Mouse (Mus musculus): ENCODE results near the gene Ptpn7. TPM values are rescaled to one million over a fixed set of nuclear protein-coding genes. Genes with fewer than 3 reads are reported as not detected.
"Not testable (repeated sequence)": the region's sequence is repeated elsewhere in the genome, so short reads cannot be mapped to it uniquely, and the experiment has no call there.

The Ptpn7 gene
- polyA plus RNA-seq, 1 experiment from 2014 or later, result 2.4 TPM

GRCm38 (mm10) chr1:135105124-135105523 is 27.4 kb upstream of the Ptpn7 start, which contains the start of gene Lgr6:
Gene Lgr6, minus strand, starts transcription at chr1:135105276.
- peak; percentile 39 for DNase-seq (ENCODE audit: low spot score)
- Histone ChIP-seq H3K4me1 (peaks cover 26% of the 10 kb centered on the region), H3K27me3 (ENCODE audit: low read depth, poor library complexity, severe bottlenecking) (peaks cover 86% of the 10 kb centered on the region), H3K9me3 (replicated peaks) (no peaks in the 10 kb centered on the region), H3K4me3 (peak within 1 kb of the TSS; percentile 55), H3K27ac (replicated peaks) (no peak within 1 kb of the TSS), H3K36me3 (no peaks in the 10 kb centered on the region)
- under 1% methylated on average over 40 of the region's 40 CpGs for WGBS

DNA sequence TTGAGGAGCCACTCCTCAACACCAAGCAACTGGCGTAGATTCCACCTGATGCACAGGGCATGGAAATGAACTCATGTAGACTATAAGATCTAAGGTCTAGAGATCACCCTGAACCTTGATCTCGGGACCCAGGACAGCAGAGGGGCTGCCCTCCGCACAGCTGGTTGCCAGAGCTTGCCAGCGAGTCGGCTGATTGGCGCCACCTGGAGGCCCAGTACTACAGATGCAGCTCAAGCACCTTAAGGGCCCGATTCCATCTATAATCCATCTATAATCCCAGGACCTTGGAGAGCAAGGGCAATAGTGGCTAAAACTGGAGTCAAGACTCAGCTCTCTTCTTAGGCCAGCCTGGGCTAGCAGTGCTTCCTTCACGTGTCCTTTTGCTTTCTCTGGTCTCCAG is 26.5 kb upstream of the Ptpn7 start:
- H3K27ac ChIP-seq (replicated peaks), result no peak overlapping the region
- peaks cover 23% of the 10 kb centered on the region for H3K4me1 ChIP-seq
- no peak overlapping the region for H3K4me3 ChIP-seq
- 4% methylated on average over 8 of the region's 8 CpGs for WGBS
- H3K36me3 ChIP-seq, result no peaks in the 10 kb centered on the region
- H3K9me3 ChIP-seq (replicated peaks), result no peaks in the 10 kb centered on the region
- peak; percentile 73 for DNase-seq (ENCODE audit: low spot score)
- peaks cover 83% of the 10 kb centered on the region for H3K27me3 ChIP-seq (ENCODE audit: low read depth, poor library complexity, severe bottlenecking)

DNA sequence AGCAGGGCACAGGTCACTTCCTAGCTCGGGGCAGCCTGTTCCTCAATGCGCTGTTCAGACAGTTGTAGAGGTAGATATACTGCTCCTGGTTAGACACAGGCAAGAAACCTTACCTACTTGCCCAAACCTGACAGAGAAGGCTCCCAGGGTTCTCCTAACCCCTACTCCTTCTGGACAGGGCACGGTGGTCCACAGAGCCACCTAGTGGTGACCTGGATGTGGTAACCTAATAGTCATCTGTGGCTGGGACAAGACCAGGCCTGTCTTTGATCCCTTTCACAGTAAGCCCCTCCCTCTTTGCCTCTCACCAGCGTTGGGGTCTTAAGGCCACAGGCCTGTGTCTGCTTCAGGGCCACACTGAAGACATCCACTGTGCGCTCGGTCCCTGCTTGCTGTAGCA is 23.9 kb upstream of the Ptpn7 start:
- peaks cover 26% of the 10 kb centered on the region for H3K4me1 ChIP-seq
- no peaks in the 10 kb centered on the region for H3K9me3 ChIP-seq (replicated peaks)
- no peak overlapping the region for H3K4me3 ChIP-seq
- DNase-seq (ENCODE audit: low spot score), result peak; percentile 53
- H3K27ac ChIP-seq (replicated peaks), result no peak overlapping the region
- H3K27me3 ChIP-seq (ENCODE audit: low read depth, poor library complexity, severe bottlenecking), result peaks cover 59% of the 10 kb centered on the region
- H3K36me3 ChIP-seq, result no peaks in the 10 kb centered on the region
- 32% methylated on average over 6 of the region's 6 CpGs for WGBS

GRCm38 (mm10) chr1:135110075-135110474 is 22.4 kb upstream of the Ptpn7 start:
- Histone ChIP-seq H3K27me3 (ENCODE audit: low read depth, poor library complexity, severe bottlenecking) (peaks cover 45% of the 10 kb centered on the region), H3K4me1 (peaks cover 23% of the 10 kb centered on the region), H3K4me3 (no peak overlapping the region), H3K27ac (replicated peaks) (no peak overlapping the region), H3K36me3 (no peaks in the 10 kb centered on the region), H3K9me3 (replicated peaks) (no peaks in the 10 kb centered on the region)
- 24% methylated on average over 6 of the region's 6 CpGs for WGBS
- peak; percentile 69 for DNase-seq (ENCODE audit: low spot score)

GRCm38 (mm10) chr1:135111271-135111670 is 21.2 kb upstream of the Ptpn7 start:
- peaks cover 14% of the 10 kb centered on the region for H3K4me1 ChIP-seq
- not testable (repeated sequence) for H3K9me3 ChIP-seq (replicated peaks); DNase-seq (ENCODE audit: low spot score); H3K36me3 ChIP-seq; H3K4me3 ChIP-seq; H3K27ac ChIP-seq (replicated peaks)
- peaks cover 33% of the 10 kb centered on the region for H3K27me3 ChIP-seq (ENCODE audit: low read depth, poor library complexity, severe bottlenecking)
- WGBS, result 70% methylated on average over 5 of the region's 5 CpGs

- H3K27ac ChIP-seq (replicated peaks), result no peak overlapping the region
- no peaks in the 10 kb centered on the region for H3K9me3 ChIP-seq (replicated peaks)
- peaks cover 14% of the 10 kb centered on the region for H3K4me1 ChIP-seq
- H3K27me3 ChIP-seq (ENCODE audit: low read depth, poor library complexity, severe bottlenecking), result peaks cover 19% of the 10 kb centered on the region
- no peaks in the 10 kb centered on the region for H3K36me3 ChIP-seq
- DNase-seq (ENCODE audit: low spot score), result peak; percentile 69
- 13% methylated on average over 8 of the region's 8 CpGs for WGBS
- H3K4me3 ChIP-seq, result no peak overlapping the region
These were observed 19.8 kb upstream of the Ptpn7 start for GRCm38 (mm10) chr1:135112661-135113060.

DNA sequence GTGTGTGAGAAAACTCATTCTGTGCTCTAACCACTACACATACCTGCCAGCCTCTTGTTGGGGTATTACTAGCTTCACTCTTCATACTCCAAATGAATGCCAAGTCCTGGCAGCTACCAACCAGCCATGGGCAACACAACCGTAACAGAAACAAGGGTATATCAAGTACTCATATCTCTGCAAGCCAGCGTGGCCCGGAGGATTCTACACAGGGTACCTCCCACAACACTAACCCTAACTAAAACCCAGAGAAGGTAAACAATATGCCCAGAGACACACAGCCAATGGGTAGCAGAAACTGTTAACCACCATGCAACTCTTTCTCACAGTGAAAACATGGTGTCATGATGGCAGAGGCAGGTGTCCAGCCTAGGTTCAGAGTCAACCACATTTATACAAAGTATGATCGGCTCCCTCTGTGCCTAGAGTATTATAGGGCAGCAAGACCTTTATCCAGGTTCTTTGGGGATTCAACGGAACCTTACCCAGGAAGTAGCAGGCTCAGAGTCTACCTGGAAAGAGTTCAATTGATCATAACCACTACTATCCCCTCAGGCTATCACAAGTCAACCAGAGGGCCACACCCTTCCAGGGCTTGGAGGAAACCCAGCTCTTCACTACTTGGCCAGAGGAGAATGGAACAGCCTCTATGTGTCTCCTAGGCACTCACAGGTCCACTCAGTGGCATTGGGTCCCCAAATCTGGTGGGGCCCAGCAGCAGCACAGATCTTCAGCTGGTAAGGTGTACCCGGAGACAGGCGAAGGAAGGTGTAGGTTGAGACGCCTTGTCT is 7.7 kb upstream of the Ptpn7 start:
- WGBS, result 93% methylated on average over 8 of the region's 8 CpGs
- Histone ChIP-seq H3K4me1 (peaks cover 23% of the 10 kb centered on the region), H3K36me3 (no peaks in the 10 kb centered on the region), H3K27me3 (ENCODE audit: low read depth, poor library complexity, severe bottlenecking) (peaks cover 28% of the 10 kb centered on the region), H3K27ac (replicated peaks) (no peak overlapping the region), H3K4me3 (no peak overlapping the region), H3K9me3 (replicated peaks) (no peaks in the 10 kb centered on the region)
- DNase-seq (ENCODE audit: low spot score), result no peak

DNA sequence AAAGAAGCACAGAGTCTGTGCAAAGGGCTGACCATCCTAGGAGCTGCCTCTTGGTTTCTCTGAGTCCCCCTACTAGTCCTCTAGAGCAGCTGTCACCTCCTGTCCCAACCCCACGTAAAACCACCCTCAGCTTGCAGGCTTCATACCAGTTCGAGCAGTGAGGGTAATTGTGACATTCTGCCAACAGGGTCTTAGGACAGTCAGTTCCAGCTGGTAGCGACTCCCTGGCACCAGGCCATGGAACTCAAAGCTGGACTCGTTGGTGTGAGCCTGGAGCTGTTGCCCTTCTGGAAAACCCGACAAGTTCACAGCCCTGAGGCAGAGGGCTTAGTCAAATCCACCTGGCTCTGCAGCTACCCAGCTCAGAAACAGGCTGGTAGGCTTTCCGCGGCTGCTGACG is 6.5 kb upstream of the Ptpn7 start:
- Histone ChIP-seq H3K36me3 (no peaks in the 10 kb centered on the region), H3K4me1 (peaks cover 25% of the 10 kb centered on the region), H3K27ac (replicated peaks) (no peak overlapping the region), H3K4me3 (no peak overlapping the region), H3K9me3 (replicated peaks) (no peaks in the 10 kb centered on the region), H3K27me3 (ENCODE audit: low read depth, poor library complexity, severe bottlenecking) (peaks cover 32% of the 10 kb centered on the region)
- 81% methylated on average over 8 of the region's 8 CpGs for WGBS
- no peak for DNase-seq (ENCODE audit: low spot score)

DNA sequence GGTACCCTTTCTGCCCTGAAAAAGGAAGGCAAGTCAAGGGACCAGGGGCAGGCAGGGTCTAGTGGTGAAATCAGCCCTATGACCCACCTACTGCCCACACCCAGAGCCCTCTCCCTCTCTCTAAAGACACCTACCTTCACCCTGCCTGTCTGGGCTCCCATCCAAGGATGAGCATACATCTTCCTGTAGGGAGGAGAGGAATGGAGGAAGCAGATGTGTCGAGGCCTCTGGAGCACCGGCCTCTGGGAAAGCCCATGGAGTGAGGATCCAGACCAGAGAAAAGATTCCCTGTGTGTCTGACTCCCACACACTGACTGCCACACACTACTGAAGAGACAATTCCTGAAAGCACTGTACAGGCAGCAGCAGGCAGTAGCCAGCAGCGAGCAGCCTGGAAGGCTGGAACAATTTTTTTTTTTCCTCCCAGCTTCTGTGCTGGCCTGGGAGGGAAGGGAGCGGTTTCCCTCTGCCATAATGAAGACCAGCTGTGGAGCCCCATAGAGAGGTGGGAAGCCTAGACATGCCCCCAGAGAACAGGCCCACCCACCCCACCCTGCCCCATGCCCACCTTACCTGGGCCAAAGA is 6.0 kb upstream of the Ptpn7 start:
- Histone ChIP-seq H3K9me3 (replicated peaks) (no peaks in the 10 kb centered on the region), H3K27me3 (ENCODE audit: low read depth, poor library complexity, severe bottlenecking) (peaks cover 36% of the 10 kb centered on the region), H3K27ac (replicated peaks) (peak overlapping the region; percentile 2; the same call in 1 of the 2 replicates), H3K36me3 (no peaks in the 10 kb centered on the region), H3K4me3 (no peak overlapping the region), H3K4me1 (peaks cover 29% of the 10 kb centered on the region)
- no peak for DNase-seq (ENCODE audit: low spot score)
- 75% methylated on average over 4 of the region's 4 CpGs for WGBS

DNA sequence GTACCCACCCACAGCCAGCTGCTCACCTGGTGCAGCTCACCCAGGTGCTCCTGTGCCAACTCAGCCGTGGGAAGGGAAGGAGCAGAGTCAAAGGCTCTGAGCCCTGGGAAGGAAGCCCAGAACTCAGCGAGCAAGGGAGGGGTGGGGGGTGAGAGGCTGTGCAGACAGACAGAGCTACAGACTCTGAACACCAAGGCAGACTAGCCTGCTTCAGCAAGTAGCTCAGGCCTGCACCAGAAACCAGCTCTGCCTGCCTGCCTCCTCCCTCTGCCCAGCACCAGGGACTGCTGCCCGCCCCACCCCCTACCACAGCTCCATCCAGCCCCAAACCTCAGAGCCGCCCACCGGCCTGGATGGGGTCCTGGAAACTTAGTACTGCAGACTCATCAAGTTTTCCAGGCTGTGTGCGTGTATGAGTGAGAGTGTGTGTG is 4.5 kb upstream of the Ptpn7 start:
- no peak for DNase-seq (ENCODE audit: low spot score)
- Histone ChIP-seq H3K4me3 (no peak overlapping the region), H3K9me3 (replicated peaks) (no peaks in the 10 kb centered on the region), H3K27me3 (ENCODE audit: low read depth, poor library complexity, severe bottlenecking) (peaks cover 40% of the 10 kb centered on the region), H3K4me1 (peaks cover 36% of the 10 kb centered on the region), H3K36me3 (no peaks in the 10 kb centered on the region), H3K27ac (replicated peaks) (no peak overlapping the region; the same call in 1 of the 2 replicates)
- 52% methylated on average over 6 of the region's 6 CpGs for WGBS

- WGBS, result 19% methylated on average over 9 of the region's 9 CpGs
- Histone ChIP-seq H3K36me3 (no peaks in the 10 kb centered on the region), H3K4me1 (peaks cover 37% of the 10 kb centered on the region), H3K27me3 (ENCODE audit: low read depth, poor library complexity, severe bottlenecking) (peaks cover 40% of the 10 kb centered on the region), H3K9me3 (replicated peaks) (no peaks in the 10 kb centered on the region), H3K27ac (replicated peaks) (0 out of 2 replicates have a peak overlapping the region, but pooled peaks have one; percentile 23), H3K4me3 (no peak overlapping the region)
- no peak for DNase-seq (ENCODE audit: low spot score)
These were observed 3.5 kb upstream of the Ptpn7 start for GRCm38 (mm10) chr1:135128986-135129385.

DNA sequence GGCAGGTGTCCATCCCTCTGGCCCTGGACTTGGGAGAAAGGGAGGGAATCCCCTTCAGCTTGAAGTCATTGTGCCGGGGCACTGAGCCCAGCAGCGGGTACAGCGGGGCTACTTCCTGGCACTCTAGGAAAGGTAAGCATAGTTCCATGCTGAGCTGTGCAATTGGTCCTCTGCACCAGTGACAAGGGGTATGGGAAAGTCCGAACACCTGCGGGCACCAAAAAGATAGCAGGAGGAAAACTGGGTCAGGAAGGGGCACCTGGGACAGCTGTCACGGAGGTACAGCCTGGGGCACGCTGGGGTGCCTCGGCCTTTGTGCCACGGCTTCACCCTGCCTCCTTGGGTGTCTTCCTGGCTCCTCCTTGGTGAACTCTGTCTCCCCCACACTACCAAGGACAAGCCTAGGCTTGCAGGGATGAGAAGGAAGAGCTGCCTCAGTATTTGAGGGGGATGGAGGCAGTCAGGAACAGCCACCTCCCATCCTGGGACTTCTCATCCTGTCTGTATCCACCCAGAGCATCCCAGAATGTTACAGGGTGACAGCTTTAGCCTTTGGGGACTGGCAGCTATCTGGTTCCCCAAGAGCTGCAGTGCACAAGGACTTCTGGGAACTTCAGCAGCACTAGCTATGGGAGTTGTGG is 2.8 kb upstream of the Ptpn7 start:
- 57% methylated on average over 9 of the region's 9 CpGs for WGBS
- Histone ChIP-seq H3K9me3 (replicated peaks) (no peaks in the 10 kb centered on the region), H3K27me3 (ENCODE audit: low read depth, poor library complexity, severe bottlenecking) (peaks cover 40% of the 10 kb centered on the region), H3K36me3 (no peaks in the 10 kb centered on the region), H3K27ac (replicated peaks) (0 out of 2 replicates have a peak overlapping the region, but pooled peaks have one; percentile 23), H3K4me1 (peaks cover 37% of the 10 kb centered on the region), H3K4me3 (no peak overlapping the region)
- no peak for DNase-seq (ENCODE audit: low spot score)
